Mouse (Mus musculus) thymus, adult 2 months (tissue): ENCODE measurements around the gene Cd4.

ENCODE experiments used
- CTCF ChIP-seq: fragments of 200-500 bp; IDR thresholded peaks from 2 replicates; pipeline ENCODE4 v1.5.1; 2012; ENCODE audit warnings: mild to moderate bottlenecking, control low read depth, low read length, moderate library complexity, borderline replicate concordance; ENCODE audit not compliant: control insufficient read depth, poor library complexity, insufficient read depth; ENCODE audit errors: extremely low read depth
- POLR2A ChIP-seq: fragments of 200-500 bp; IDR thresholded peaks from 2 replicates; pipeline ENCODE4 v1.6.1; 2012; ENCODE audit warnings: mild to moderate bottlenecking, low read length, control low read depth, moderate library complexity; ENCODE audit not compliant: control insufficient read depth, poor library complexity, insufficient read depth; ENCODE audit errors: extremely low read depth

- TF ChIP-seq POLR2A (no peak), CTCF (peak; percentile 95)
Observed at GRCm38 (mm10) chr6:124916695-124917517, 28.9 kb upstream of the Cd4 start.
